Mouse (Mus musculus) neural tube, embryonic 10.5 days (tissue): Measurements from ENCODE around the gene Trmo.
A peak's percentile ranks its signal among the peaks of the same experiment; 100 is the strongest.

Experiments
- DNase-seq: peaks from one replicate; pipeline ENCODE4 v3.0.0-alpha.2; 2017; ENCODE audit warnings: low spot score; ENCODE audit errors: extremely low spot score

The Trmo gene

DNA sequence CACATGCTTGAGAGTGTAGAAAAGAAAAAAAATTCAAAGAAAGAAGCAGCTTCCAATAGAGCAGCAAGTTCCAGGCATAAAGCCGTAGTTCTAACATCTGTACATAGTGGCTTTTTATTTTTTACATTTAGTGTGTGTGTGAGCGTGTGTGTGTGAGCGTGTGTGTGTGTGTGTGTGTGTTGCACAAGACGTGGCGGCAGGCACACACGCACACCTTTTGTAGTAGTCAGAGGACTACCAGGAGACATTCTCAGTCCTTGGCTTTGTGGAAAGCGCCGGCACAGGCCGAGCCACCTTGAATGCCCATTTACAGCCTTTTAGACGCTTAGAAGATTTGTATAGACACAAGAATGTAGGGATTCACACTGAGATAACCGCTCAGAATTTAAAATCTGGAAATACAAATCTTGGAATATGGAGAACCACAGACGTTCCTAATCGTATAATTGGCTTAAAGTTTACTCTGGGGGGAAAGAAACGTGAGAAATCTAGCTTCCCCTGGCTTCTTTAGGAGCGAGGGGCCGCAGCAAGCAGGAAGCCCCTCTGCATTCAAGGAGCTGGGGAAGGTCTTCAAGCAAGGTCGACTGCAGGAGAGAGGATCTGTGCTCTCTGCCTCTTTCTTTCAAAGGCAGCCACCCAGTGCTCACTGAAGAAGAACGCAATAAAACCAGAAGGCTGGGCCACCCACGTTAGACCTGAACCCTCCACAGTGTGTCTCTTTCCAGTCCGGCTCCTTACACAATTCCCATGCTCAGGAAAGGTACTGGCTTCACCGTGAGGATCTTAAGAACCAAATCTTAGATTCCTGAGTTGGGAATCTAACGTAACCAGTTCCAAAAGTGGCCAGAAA is 47.2 kb downstream of the Trmo start:
- peak; percentile 17 for DNase-seq

DNA sequence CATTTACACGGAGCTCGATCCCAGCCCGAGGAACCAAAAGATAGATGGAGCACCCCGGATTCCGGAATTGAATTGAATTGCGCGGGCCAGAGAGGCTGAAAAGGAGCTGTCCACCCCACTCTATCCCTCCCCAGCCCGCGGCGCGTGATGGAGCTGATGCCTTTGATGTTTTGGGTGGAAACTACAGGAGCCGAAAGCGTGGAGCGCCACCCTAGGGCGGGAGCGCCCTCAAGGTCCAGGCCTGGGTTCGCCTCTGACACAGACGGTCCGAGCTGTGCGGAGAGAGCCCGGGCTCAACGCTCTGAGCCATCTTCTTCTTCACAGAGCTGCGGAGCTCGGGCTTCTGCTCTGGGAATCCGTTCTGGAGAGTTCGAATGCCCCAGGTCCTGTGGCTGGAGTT is 49.7 kb downstream of the Trmo start:
- DNase-seq, result peak; percentile 45

- DNase-seq, result peak; percentile 29
These were observed 50.2 kb downstream of the Trmo start for GRCm38 (mm10) chr4:46339026-46339425.

GRCm38 (mm10) chr4:46337990-46338389 is 51.2 kb downstream of the Trmo start:
- peak; percentile 17 for DNase-seq

GRCm38 (mm10) chr4:46335846-46336245 is 53.4 kb downstream of the Trmo start:
- DNase-seq, result no peak

DNA sequence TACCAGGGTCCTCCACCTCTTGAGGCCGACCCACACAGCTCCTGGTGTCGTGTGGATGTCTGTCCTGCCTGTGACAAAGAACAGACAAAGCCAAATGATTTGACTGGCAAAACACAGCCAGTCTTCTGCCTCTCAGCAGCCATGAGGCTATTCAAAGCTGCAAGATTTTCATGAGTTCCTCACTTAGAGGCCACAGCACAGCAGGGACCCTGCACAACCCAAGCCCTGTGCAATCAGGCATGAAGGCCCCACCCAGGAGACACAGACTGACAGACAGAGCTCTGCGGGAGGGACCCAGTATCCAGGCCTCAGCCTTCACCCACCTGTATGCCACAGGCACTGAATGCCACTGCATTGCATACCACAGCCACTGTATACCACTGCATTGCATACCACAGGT is 60.3 kb downstream of the Trmo start:
- DNase-seq, result no peak
